22 mouse cellular contexts compared by ENCODE assay signal in genomic region chr11:24233376-24233775, GRCm38 (mm10).
"Had no signal": no experiment of that assay in that cellular context is flagged by ENCODE, and none has a peak within 500 bp of the region (broad histone marks: within the 10 kb centered on the region; RNA-seq: fewer than 3 reads in every experiment).

No protein-coding gene starts in this region.

- H3K4me2 ChIP-seq: intestine, embryonic 15.5 days; limb, embryonic 13.5 days; liver, embryonic 13.5 days; midbrain, embryonic 15.5 days; neural tube, embryonic 12.5 days; neural tube, embryonic 15.5 days; stomach, embryonic 15.5 days had no signal

- H3K4me3 ChIP-seq: intestine, embryonic 15.5 days; layer of hippocampus, adult 2 months; limb, embryonic 10.5 days; limb, embryonic 13.5 days; liver, embryonic 13.5 days; megakaryocyte, embryonic 14.5 days; midbrain, embryonic 10.5 days; midbrain, embryonic 15.5 days; neural tube, embryonic 12.5 days; neural tube, embryonic 15.5 days; stomach, embryonic 15.5 days had no signal

- H3K9me3 ChIP-seq: intestine, embryonic 15.5 days; limb, embryonic 10.5 days; limb, embryonic 13.5 days; liver, embryonic 13.5 days; megakaryocyte, embryonic 14.5 days; midbrain, embryonic 10.5 days; midbrain, embryonic 15.5 days; neural tube, embryonic 12.5 days; neural tube, embryonic 15.5 days; stomach, embryonic 15.5 days had no signal

- H3K9ac ChIP-seq: intestine, embryonic 15.5 days; limb, embryonic 13.5 days; liver, embryonic 13.5 days; midbrain, embryonic 15.5 days; neural tube, embryonic 12.5 days; neural tube, embryonic 15.5 days; stomach, embryonic 15.5 days had no signal

- DNase-seq: kidney, adult 2 months; kidney, postnatal 25 days; layer of hippocampus, adult 9-11 months; liver; liver, embryonic 13.5 days; right cerebral cortex, adult 18-20 months; right cerebral cortex, postnatal 14 days; right cerebral cortex, postnatal 4 days; thymus, adult 18-20 months; thymus, postnatal 36 days had no signal

- H3K27me3 ChIP-seq: intestine, embryonic 15.5 days; limb, embryonic 13.5 days; liver, embryonic 13.5 days; megakaryocyte, embryonic 14.5 days; midbrain, embryonic 15.5 days; neural tube, embryonic 12.5 days; neural tube, embryonic 15.5 days; stomach, embryonic 15.5 days had no signal

- H3K4me1 ChIP-seq: liver, embryonic 13.5 days; midbrain, embryonic 10.5 days; midbrain, embryonic 15.5 days; neural tube, embryonic 12.5 days; neural tube, embryonic 15.5 days had no signal

- ATAC-seq: intestine, embryonic 15.5 days; lung, postnatal 0 days; midbrain, embryonic 15.5 days had no signal

- H3K27ac ChIP-seq: intestine, embryonic 15.5 days; kidney, postnatal 0 days; layer of hippocampus, adult 2 months; limb, embryonic 13.5 days; liver, embryonic 13.5 days; midbrain, embryonic 10.5 days; midbrain, embryonic 15.5 days; neural tube, embryonic 12.5 days; neural tube, embryonic 15.5 days; stomach, embryonic 15.5 days had no signal

- H3K36me3 ChIP-seq: intestine, embryonic 15.5 days; limb, embryonic 10.5 days; limb, embryonic 13.5 days; liver, embryonic 13.5 days; midbrain, embryonic 10.5 days; midbrain, embryonic 15.5 days; neural tube, embryonic 12.5 days; neural tube, embryonic 15.5 days; stomach, embryonic 15.5 days had no signal
